Mouse (Mus musculus) thymus, adult 2 months (tissue): ENCODE measurements around the gene Mrps23.

Experiments
- CTCF ChIP-seq: fragments of 200-500 bp; IDR thresholded peaks from 2 replicates; pipeline ENCODE4 v1.5.1; 2012; ENCODE audit warnings: mild to moderate bottlenecking, control low read depth, low read length, moderate library complexity, borderline replicate concordance; ENCODE audit not compliant: control insufficient read depth, poor library complexity, insufficient read depth; ENCODE audit errors: extremely low read depth
- POLR2A ChIP-seq: fragments of 200-500 bp; IDR thresholded peaks from 2 replicates; pipeline ENCODE4 v1.6.1; 2012; ENCODE audit warnings: mild to moderate bottlenecking, low read length, control low read depth, moderate library complexity; ENCODE audit not compliant: control insufficient read depth, poor library complexity, insufficient read depth; ENCODE audit errors: extremely low read depth

DNA sequence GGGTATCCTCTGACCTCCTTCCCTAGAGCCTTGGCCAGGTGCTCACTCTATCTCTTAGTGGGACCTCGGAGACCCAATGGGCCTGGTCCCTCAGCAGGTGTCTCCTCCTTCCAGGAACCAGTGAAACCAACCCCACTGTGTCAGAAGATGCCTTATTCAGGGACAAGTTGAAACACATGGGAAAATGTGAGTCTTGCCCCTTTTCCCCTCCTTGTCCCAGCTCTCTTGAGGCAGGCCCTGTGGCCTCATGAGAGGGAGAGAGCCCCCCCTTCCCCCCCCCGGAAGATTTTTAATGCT is 17.3 kb upstream of the Mrps23 start:
- no peak for TF ChIP-seq POLR2A
- no peak for TF ChIP-seq CTCF
